15 mouse cellular contexts compared by ENCODE assay signal in the genomic region with DNA sequence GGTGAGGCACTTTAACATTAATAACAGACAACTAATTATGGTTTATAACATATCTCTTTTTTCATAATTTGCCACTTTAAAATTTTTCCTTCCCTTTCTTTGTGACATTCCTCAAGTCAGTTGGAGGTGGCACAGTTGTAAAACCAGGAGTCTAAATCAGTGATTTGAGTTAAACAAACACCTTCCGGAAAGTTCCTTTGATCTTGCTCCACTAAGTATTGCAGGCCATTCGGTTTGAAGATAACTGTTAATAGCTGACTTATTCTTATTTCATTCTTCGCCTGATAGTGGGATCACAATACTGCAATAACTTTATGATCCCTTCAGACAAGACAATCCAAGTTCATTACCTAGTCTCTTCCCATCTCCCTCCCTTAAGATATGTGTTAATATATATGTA.
"Had no signal": no experiment of that assay in that cellular context is flagged by ENCODE, and none has a peak within 500 bp of the region (broad histone marks: within the 10 kb centered on the region; RNA-seq: fewer than 3 reads in every experiment).

No protein-coding gene starts in this region.

- H3K9me3 ChIP-seq: limb, embryonic 10.5 days; limb, embryonic 13.5 days; liver, embryonic 13.5 days; megakaryocyte, embryonic 14.5 days; midbrain, embryonic 10.5 days; midbrain, embryonic 13.5 days had no signal

- DNase-seq: kidney, adult 11 months; kidney, postnatal 25 days; layer of hippocampus, adult 9-11 months; liver; liver, embryonic 13.5 days; thymus, adult 18-20 months; thymus, postnatal 36 days had no signal

- H3K4me2 ChIP-seq: limb, embryonic 13.5 days; liver, embryonic 13.5 days; midbrain, embryonic 13.5 days had no signal

- H3K9ac ChIP-seq: limb, embryonic 13.5 days; liver, embryonic 13.5 days; midbrain, embryonic 13.5 days had no signal

- H3K4me1 ChIP-seq: midbrain, embryonic 13.5 days had no signal

- ATAC-seq: midbrain, embryonic 13.5 days; midbrain, embryonic 16.5 days had no signal

- H3K4me3 ChIP-seq: layer of hippocampus, adult 2 months; limb, embryonic 10.5 days; limb, embryonic 13.5 days; liver, embryonic 13.5 days; megakaryocyte, embryonic 14.5 days; midbrain, embryonic 10.5 days; midbrain, embryonic 13.5 days had no signal

- H3K27ac ChIP-seq: kidney, postnatal 0 days; layer of hippocampus, adult 2 months; limb, embryonic 10.5 days; limb, embryonic 13.5 days; liver, embryonic 13.5 days; midbrain, embryonic 10.5 days; midbrain, embryonic 13.5 days had no signal

- H3K36me3 ChIP-seq: limb, embryonic 10.5 days; limb, embryonic 13.5 days; liver, embryonic 13.5 days; midbrain, embryonic 10.5 days; midbrain, embryonic 13.5 days had no signal

- H3K27me3 ChIP-seq: liver, embryonic 13.5 days; megakaryocyte, embryonic 14.5 days had no signal
